Mouse (Mus musculus): ENCODE data around the gene Trp53. TPM values are rescaled to one million over a fixed set of nuclear protein-coding genes. Genes with fewer than 3 reads are reported as not detected.
"Not testable (repeated sequence)": the region's sequence is repeated elsewhere in the genome, so short reads cannot be mapped to it uniquely, and the experiment has no call there.

Gene Trp53
- polyA plus RNA-seq, 1 experiment from 2014 or later = 140 TPM

- Histone ChIP-seq H3K4me3 (replicated peaks) (peak within 1 kb of the TSS; percentile 59), H3K9me3 (no peaks in the 10 kb centered on the region), H3K4me2 (replicated peaks) (peak within 1 kb of the TSS; percentile 100), H3K27me3 (replicated peaks) (peaks cover 15% of the 10 kb centered on the region), H3K27ac (no peak within 1 kb of the TSS), H3K36me3 (no peaks in the 10 kb centered on the region), H3K4me1 (replicated peaks) (peaks cover 32% of the 10 kb centered on the region; the same call in 1 of the 2 replicates), H3K9ac (peak within 1 kb of the TSS; percentile 39)
- ATAC-seq = peak; percentile 95
- WGBS = 2% methylated on average over 32 of the region's 32 CpGs
Observed at GRCm38 (mm10) chr11:69605726-69606490, 25.7 kb downstream of the Trp53 start, which contains the start of gene Atp1b2. Atp1b2 (minus strand) TSS chr11:69605942.

- 58% methylated on average over 2 of the region's 2 CpGs for WGBS
- no peak for ATAC-seq
- H3K9me3 ChIP-seq = no peaks in the 10 kb centered on the region
- H3K27me3 ChIP-seq (replicated peaks) = peaks cover 15% of the 10 kb centered on the region
- peak overlapping the region; percentile 100 for H3K4me2 ChIP-seq (replicated peaks)
- peaks cover 28% of the 10 kb centered on the region; the same call in 1 of the 2 replicates for H3K4me1 ChIP-seq (replicated peaks)
- H3K27ac ChIP-seq = no peak overlapping the region
- peak overlapping the region; percentile 59 for H3K4me3 ChIP-seq (replicated peaks)
- no peaks in the 10 kb centered on the region for H3K36me3 ChIP-seq
- H3K9ac ChIP-seq = 0 out of 2 replicates have a peak overlapping the region, but pooled peaks have one; percentile 3
Observed at GRCm38 (mm10) chr11:69606491-69606795, 26.3 kb downstream of the Trp53 start.

GRCm38 (mm10) chr11:69606832-69607231 is 26.7 kb downstream of the Trp53 start:
- H3K27ac ChIP-seq = no peak overlapping the region
- H3K4me1 ChIP-seq (replicated peaks) = peaks cover 25% of the 10 kb centered on the region; the same call in 1 of the 2 replicates
- no peaks in the 10 kb centered on the region for H3K9me3 ChIP-seq
- no peak overlapping the region for H3K9ac ChIP-seq
- H3K4me2 ChIP-seq (replicated peaks) = no peak overlapping the region
- H3K27me3 ChIP-seq (replicated peaks) = peaks cover 15% of the 10 kb centered on the region
- H3K4me3 ChIP-seq (replicated peaks) = no peak overlapping the region
- no peak for ATAC-seq
- 85% methylated on average over 2 of the region's 2 CpGs for WGBS
- H3K36me3 ChIP-seq = no peaks in the 10 kb centered on the region

- H3K4me3 ChIP-seq (replicated peaks) = no peak overlapping the region
- no peak for ATAC-seq
- H3K4me1 ChIP-seq (replicated peaks) = peaks cover 18% of the 10 kb centered on the region; the same call in 1 of the 2 replicates
- peaks cover 15% of the 10 kb centered on the region; the same call in 1 of the 2 replicates for H3K27me3 ChIP-seq (replicated peaks)
- no peak overlapping the region for H3K27ac ChIP-seq
- H3K36me3 ChIP-seq = no peaks in the 10 kb centered on the region
- H3K4me2 ChIP-seq (replicated peaks) = no peak overlapping the region
- H3K9ac ChIP-seq = no peak overlapping the region
- no peaks in the 10 kb centered on the region for H3K9me3 ChIP-seq
- 82% methylated on average over 3 of the region's 3 CpGs for WGBS
Observed at GRCm38 (mm10) chr11:69608525-69608924, 28.4 kb downstream of the Trp53 start.

- ATAC-seq = no peak
- H3K4me3 ChIP-seq (replicated peaks) = no peak overlapping the region
- no peak overlapping the region for H3K9ac ChIP-seq
- H3K36me3 ChIP-seq = no peaks in the 10 kb centered on the region
- no peak overlapping the region for H3K27ac ChIP-seq
- H3K27me3 ChIP-seq (replicated peaks) = peaks cover 7% of the 10 kb centered on the region; the same call in 1 of the 2 replicates
- H3K9me3 ChIP-seq = no peaks in the 10 kb centered on the region
- WGBS = 60% methylated on average over 7 of the region's 7 CpGs
- peaks cover 18% of the 10 kb centered on the region for H3K4me1 ChIP-seq (replicated peaks)
- no peak overlapping the region for H3K4me2 ChIP-seq (replicated peaks)
Observed at GRCm38 (mm10) chr11:69609416-69609815, 29.3 kb downstream of the Trp53 start.

- no peak for ATAC-seq
- no peaks in the 10 kb centered on the region for H3K36me3 ChIP-seq
Observed at GRCm38 (mm10) chr11:69610899-69611298, 30.7 kb downstream of the Trp53 start.

GRCm38 (mm10) chr11:69613553-69614256 is 33.5 kb downstream of the Trp53 start:
- H3K36me3 ChIP-seq = no peaks in the 10 kb centered on the region
- H3K4me3 ChIP-seq (replicated peaks) = no peak overlapping the region
- peak overlapping the region; percentile 44 for H3K4me2 ChIP-seq (replicated peaks)
- no peak overlapping the region for H3K27ac ChIP-seq
- 0 out of 2 replicates have a peak overlapping the region, but pooled peaks have one; percentile 17 for H3K9ac ChIP-seq
- H3K9me3 ChIP-seq = no peaks in the 10 kb centered on the region
- ATAC-seq = peak; percentile 80
- 12% methylated on average over 19 of the region's 19 CpGs for WGBS
- peaks cover 4% of the 10 kb centered on the region; the same call in 1 of the 2 replicates for H3K4me1 ChIP-seq (replicated peaks)
- H3K27me3 ChIP-seq (replicated peaks) = no peaks in the 10 kb centered on the region; the same call in 1 of the 2 replicates

More at GRCm38 (mm10) chr11:69610899-69611298, 30.7 kb downstream of the Trp53 start:
- no peaks in the 10 kb centered on the region for H3K9me3 ChIP-seq
- peaks cover 8% of the 10 kb centered on the region; the same call in 1 of the 2 replicates for H3K4me1 ChIP-seq (replicated peaks)
- 58% methylated on average over 4 of the region's 4 CpGs for WGBS
- H3K9ac ChIP-seq = no peak overlapping the region
- no peak overlapping the region for H3K4me2 ChIP-seq (replicated peaks)
- no peaks in the 10 kb centered on the region for H3K27me3 ChIP-seq (replicated peaks)
- no peak overlapping the region for H3K27ac ChIP-seq
- H3K4me3 ChIP-seq (replicated peaks) = no peak overlapping the region

GRCm38 (mm10) chr11:69614257-69614588 is 34.1 kb downstream of the Trp53 start:
- not testable (repeated sequence) for H3K9ac ChIP-seq; H3K9me3 ChIP-seq; H3K4me1 ChIP-seq (replicated peaks); H3K36me3 ChIP-seq; H3K27ac ChIP-seq; H3K4me3 ChIP-seq (replicated peaks); H3K27me3 ChIP-seq (replicated peaks)
- WGBS = 56% methylated on average over 11 of the region's 11 CpGs
- ATAC-seq = peak; percentile 22; the same call in 1 of the 2 replicates
- H3K4me2 ChIP-seq (replicated peaks) = peak overlapping the region; percentile 44

GRCm38 (mm10) chr11:69616781-69617180 is 36.6 kb downstream of the Trp53 start:
- Histone ChIP-seq H3K36me3 (no peaks in the 10 kb centered on the region), H3K27ac (no peak overlapping the region), H3K27me3 (replicated peaks) (no peaks in the 10 kb centered on the region; the same call in 1 of the 2 replicates), H3K4me2 (replicated peaks) (no peak overlapping the region), H3K9ac (no peak overlapping the region), H3K4me1 (replicated peaks) (peaks cover 7% of the 10 kb centered on the region), H3K9me3 (no peaks in the 10 kb centered on the region), H3K4me3 (replicated peaks) (no peak overlapping the region)
- ATAC-seq = no peak
- 52% methylated on average over 10 of the region's 10 CpGs for WGBS

- peaks cover 12% of the 10 kb centered on the region for H3K4me1 ChIP-seq (replicated peaks)
- no peak within 1 kb of the TSS for H3K27ac ChIP-seq
- no peak for ATAC-seq
- H3K27me3 ChIP-seq (replicated peaks) = no peaks in the 10 kb centered on the region; the same call in 1 of the 2 replicates
- no peak within 1 kb of the TSS for H3K9ac ChIP-seq
- H3K9me3 ChIP-seq = no peaks in the 10 kb centered on the region
- 58% methylated on average over 5 of the region's 5 CpGs for WGBS
- H3K36me3 ChIP-seq = no peaks in the 10 kb centered on the region
- H3K4me3 ChIP-seq (replicated peaks) = no peak within 1 kb of the TSS
- H3K4me2 ChIP-seq (replicated peaks) = no peak within 1 kb of the TSS
Observed at GRCm38 (mm10) chr11:69617805-69618204, 37.6 kb downstream of the Trp53 start, which contains the start of gene Shbg. Shbg (minus strand) TSS chr11:69617905.

GRCm38 (mm10) chr11:69620394-69621081 is 40.4 kb downstream of the Trp53 start:
- Histone ChIP-seq H3K27me3 (replicated peaks) (no peaks in the 10 kb centered on the region; the same call in 1 of the 2 replicates), H3K4me1 (replicated peaks) (peaks cover 10% of the 10 kb centered on the region; the same call in 1 of the 2 replicates), H3K9me3 (no peaks in the 10 kb centered on the region), H3K4me3 (replicated peaks) (no peak overlapping the region), H3K36me3 (no peaks in the 10 kb centered on the region), H3K27ac (no peak overlapping the region), H3K9ac (no peak overlapping the region), H3K4me2 (replicated peaks) (no peak overlapping the region; the same call in 1 of the 2 replicates)
- 60% methylated on average over 7 of the region's 7 CpGs for WGBS
- peak; percentile 64 for ATAC-seq
